Mouse (Mus musculus): Measurements from ENCODE around the gene Mark3. TPM values are rescaled to one million over a fixed set of nuclear protein-coding genes. Genes with fewer than 3 reads are reported as not detected.

Gene Mark3
- polyA plus RNA-seq, 1 experiment from 2014 or later = 25.8 TPM

GRCm38 (mm10) chr12:111560286-111560685, 14.0 kb upstream of the Mark3 start:
- H3K4me1 ChIP-seq (replicated peaks) = peaks cover 19% of the 10 kb centered on the region
- no peak overlapping the region for H3K27ac ChIP-seq
- H3K9me3 ChIP-seq (replicated peaks) = no peaks in the 10 kb centered on the region
- no peak overlapping the region for H3K4me3 ChIP-seq
- H3K4me2 ChIP-seq = no peak overlapping the region; the same call in 1 of the 2 replicates
- H3K27me3 ChIP-seq = no peaks in the 10 kb centered on the region
- no peaks in the 10 kb centered on the region for H3K36me3 ChIP-seq
- no peak for ATAC-seq (replicated peaks; ENCODE audit: insufficient number of reproducible peaks, insufficient read depth, low FRiP score, low read depth)
- no peak overlapping the region for H3K9ac ChIP-seq
- WGBS = 64% methylated on average over 5 of the region's 5 CpGs

GRCm38 (mm10) chr12:111562276-111562814, 12.0 kb upstream of the Mark3 start:
- Histone ChIP-seq H3K36me3 (no peaks in the 10 kb centered on the region), H3K9me3 (replicated peaks) (no peaks in the 10 kb centered on the region), H3K4me3 (no peak overlapping the region), H3K27ac (peak overlapping the region; percentile 74), H3K27me3 (no peaks in the 10 kb centered on the region), H3K4me1 (replicated peaks) (peaks cover 19% of the 10 kb centered on the region), H3K4me2 (peak overlapping the region; percentile 22; the same call in 1 of the 2 replicates), H3K9ac (no peak overlapping the region)
- 22% methylated on average over 4 of the region's 4 CpGs for WGBS
- ATAC-seq (replicated peaks; ENCODE audit: insufficient number of reproducible peaks, insufficient read depth, low FRiP score, low read depth) = peak; percentile 48; the same call in 1 of the 2 replicates

DNA sequence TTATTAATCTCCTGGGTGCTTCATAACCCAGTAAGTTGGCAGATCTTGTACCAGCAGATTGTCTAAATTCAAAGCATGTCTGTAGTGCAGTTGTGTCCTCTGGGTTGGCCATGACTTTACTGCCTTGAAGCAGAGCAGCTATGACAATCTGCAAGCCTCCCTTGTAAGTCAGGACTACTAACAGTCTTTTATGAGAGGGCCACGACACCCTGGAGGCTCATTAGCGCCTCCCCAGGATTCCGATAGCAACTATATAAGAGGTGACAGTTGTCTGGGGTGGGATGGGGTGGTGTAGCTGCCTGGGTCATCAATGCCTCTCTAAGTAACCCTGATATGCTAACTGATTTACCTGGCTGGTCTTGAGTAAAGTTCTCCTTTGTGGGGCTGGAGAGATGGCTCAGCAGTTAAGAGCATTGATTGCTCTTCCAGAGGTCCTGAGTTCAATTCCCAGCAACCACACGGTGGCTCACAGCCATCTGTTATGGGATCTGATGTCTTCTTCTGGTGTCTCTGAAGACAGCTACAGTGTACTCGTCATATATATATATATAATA, 11.2 kb upstream of the Mark3 start:
- Histone ChIP-seq H3K4me1 (replicated peaks) (peaks cover 19% of the 10 kb centered on the region), H3K27me3 (no peaks in the 10 kb centered on the region), H3K4me3 (no peak overlapping the region), H3K27ac (peak overlapping the region; percentile 74), H3K4me2 (no peak overlapping the region), H3K36me3 (no peaks in the 10 kb centered on the region), H3K9ac (no peak overlapping the region), H3K9me3 (replicated peaks) (no peaks in the 10 kb centered on the region)
- no peak for ATAC-seq (replicated peaks; ENCODE audit: insufficient number of reproducible peaks, insufficient read depth, low FRiP score, low read depth)
- WGBS = 42% methylated on average over 5 of the region's 5 CpGs

GRCm38 (mm10) chr12:111565363-111565762, 9.0 kb upstream of the Mark3 start:
- H3K4me3 ChIP-seq = no peak overlapping the region
- ATAC-seq (replicated peaks; ENCODE audit: insufficient number of reproducible peaks, insufficient read depth, low FRiP score, low read depth) = no peak
- H3K27me3 ChIP-seq = no peaks in the 10 kb centered on the region
- H3K9ac ChIP-seq = no peak overlapping the region
- H3K27ac ChIP-seq = no peak overlapping the region
- H3K4me2 ChIP-seq = no peak overlapping the region
- 68% methylated on average over 5 of the region's 5 CpGs for WGBS
- H3K36me3 ChIP-seq = no peaks in the 10 kb centered on the region
- no peaks in the 10 kb centered on the region for H3K9me3 ChIP-seq (replicated peaks)
- peaks cover 18% of the 10 kb centered on the region for H3K4me1 ChIP-seq (replicated peaks)

- Histone ChIP-seq H3K9ac (no peak overlapping the region), H3K4me1 (replicated peaks) (peaks cover 12% of the 10 kb centered on the region), H3K4me2 (no peak overlapping the region; the same call in 1 of the 2 replicates), H3K9me3 (replicated peaks) (no peaks in the 10 kb centered on the region), H3K27ac (no peak overlapping the region), H3K27me3 (no peaks in the 10 kb centered on the region), H3K36me3 (no peaks in the 10 kb centered on the region), H3K4me3 (no peak overlapping the region)
- WGBS = 38% methylated on average over 11 of the region's 11 CpGs
- ATAC-seq (replicated peaks; ENCODE audit: insufficient number of reproducible peaks, insufficient read depth, low FRiP score, low read depth) = no peak
Observed at GRCm38 (mm10) chr12:111568836-111569235, 5.5 kb upstream of the Mark3 start.

GRCm38 (mm10) chr12:111572406-111572805, 1.9 kb upstream of the Mark3 start:
- Histone ChIP-seq H3K4me2 (no peak overlapping the region), H3K9me3 (replicated peaks) (no peaks in the 10 kb centered on the region), H3K4me1 (replicated peaks) (peaks cover 28% of the 10 kb centered on the region), H3K27ac (no peak overlapping the region), H3K36me3 (no peaks in the 10 kb centered on the region), H3K4me3 (no peak overlapping the region), H3K27me3 (no peaks in the 10 kb centered on the region), H3K9ac (no peak overlapping the region)
- 65% methylated on average over 7 of the region's 7 CpGs for WGBS
- no peak for ATAC-seq (replicated peaks; ENCODE audit: insufficient number of reproducible peaks, insufficient read depth, low FRiP score, low read depth)

- H3K27me3 ChIP-seq = no peaks in the 10 kb centered on the region
- H3K4me1 ChIP-seq (replicated peaks) = peaks cover 28% of the 10 kb centered on the region
- H3K36me3 ChIP-seq = no peaks in the 10 kb centered on the region
- H3K9me3 ChIP-seq (replicated peaks) = no peaks in the 10 kb centered on the region
- H3K9ac ChIP-seq = peak overlapping the region; percentile 44; the same call in 1 of the 2 replicates
- peak overlapping the region; percentile 81 for H3K4me3 ChIP-seq
- no peak for ATAC-seq (replicated peaks; ENCODE audit: insufficient number of reproducible peaks, insufficient read depth, low FRiP score, low read depth)
- WGBS = 55% methylated on average over 6 of the region's 6 CpGs
- H3K27ac ChIP-seq = no peak overlapping the region; the same call in 1 of the 2 replicates
- H3K4me2 ChIP-seq = peak overlapping the region; percentile 90
Observed at GRCm38 (mm10) chr12:111573315-111573714, 1.0 kb upstream of the Mark3 start.

- Histone ChIP-seq H3K27ac (peak overlapping the region; percentile 92), H3K4me1 (replicated peaks) (peaks cover 26% of the 10 kb centered on the region), H3K4me3 (peak overlapping the region; percentile 81), H3K9me3 (replicated peaks) (no peaks in the 10 kb centered on the region), H3K9ac (peak overlapping the region; percentile 90), H3K36me3 (no peaks in the 10 kb centered on the region), H3K4me2 (peak overlapping the region; percentile 90), H3K27me3 (no peaks in the 10 kb centered on the region)
- peak; percentile 53 for ATAC-seq (replicated peaks; ENCODE audit: insufficient number of reproducible peaks, insufficient read depth, low FRiP score, low read depth)
- under 1% methylated on average over 58 of the region's 58 CpGs for WGBS
Observed at GRCm38 (mm10) chr12:111574887-111575838, 840 bp downstream of the Mark3 start.

DNA sequence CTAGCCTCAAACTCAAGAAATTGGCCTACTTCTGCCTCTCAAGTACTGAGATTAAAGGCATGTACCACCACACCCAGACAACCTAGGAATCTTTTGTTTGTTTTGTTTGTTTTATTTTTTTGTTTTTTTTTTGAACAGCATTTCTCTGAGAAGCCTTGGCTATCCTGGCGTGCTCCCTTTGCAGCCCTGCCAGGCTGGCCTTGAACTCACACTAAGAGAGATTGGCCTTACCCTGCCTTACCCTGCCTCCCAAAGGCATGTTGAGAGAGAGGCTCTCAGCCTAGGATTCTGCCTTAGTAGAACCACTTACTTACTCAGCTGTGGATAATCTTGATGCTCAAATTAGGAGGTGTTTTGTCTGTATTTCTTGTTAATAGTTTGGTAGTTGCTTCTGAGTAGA, 8.7 kb downstream of the Mark3 start:
- 91% methylated on average over 1 of the region's 1 CpGs for WGBS
- Histone ChIP-seq H3K9me3 (replicated peaks) (no peaks in the 10 kb centered on the region), H3K9ac (no peak overlapping the region), H3K27ac (no peak overlapping the region), H3K4me2 (no peak overlapping the region), H3K4me3 (no peak overlapping the region), H3K36me3 (no peaks in the 10 kb centered on the region), H3K27me3 (no peaks in the 10 kb centered on the region), H3K4me1 (replicated peaks) (peaks cover 15% of the 10 kb centered on the region; the same call in 1 of the 2 replicates)
- ATAC-seq (replicated peaks; ENCODE audit: insufficient number of reproducible peaks, insufficient read depth, low FRiP score, low read depth) = no peak

GRCm38 (mm10) chr12:111584401-111584800, 10.1 kb downstream of the Mark3 start:
- no peak for ATAC-seq (replicated peaks; ENCODE audit: insufficient number of reproducible peaks, insufficient read depth, low FRiP score, low read depth)
- Histone ChIP-seq H3K27me3 (no peaks in the 10 kb centered on the region), H3K36me3 (no peaks in the 10 kb centered on the region), H3K9ac (no peak overlapping the region), H3K4me3 (no peak overlapping the region), H3K27ac (no peak overlapping the region), H3K4me2 (no peak overlapping the region), H3K4me1 (replicated peaks) (peaks cover 15% of the 10 kb centered on the region; the same call in 1 of the 2 replicates), H3K9me3 (replicated peaks) (no peaks in the 10 kb centered on the region)
- WGBS = 75% methylated on average over 1 of the region's 1 CpGs

- WGBS = 71% methylated on average over 12 of the region's 12 CpGs
- H3K9ac ChIP-seq = no peak overlapping the region
- H3K36me3 ChIP-seq = no peaks in the 10 kb centered on the region; the same call in 1 of the 2 replicates
- ATAC-seq (replicated peaks; ENCODE audit: insufficient number of reproducible peaks, insufficient read depth, low FRiP score, low read depth) = no peak
- no peak overlapping the region for H3K27ac ChIP-seq
- H3K4me2 ChIP-seq = no peak overlapping the region
- no peak overlapping the region for H3K4me3 ChIP-seq
- no peaks in the 10 kb centered on the region for H3K27me3 ChIP-seq
- H3K4me1 ChIP-seq (replicated peaks) = peaks cover 11% of the 10 kb centered on the region
- no peaks in the 10 kb centered on the region for H3K9me3 ChIP-seq (replicated peaks)
Observed at GRCm38 (mm10) chr12:111587252-111587651, 12.9 kb downstream of the Mark3 start.
